Mouse (Mus musculus): ENCODE results near the gene Plxnc1.

The Plxnc1 gene

GRCm38 (mm10) chr10:94947915-94948675 lies 3.5 kb upstream of the Plxnc1 start:
- no peak for DNase-seq (ENCODE audit: low spot score)

GRCm38 (mm10) chr10:94947386-94947785 lies 2.8 kb upstream of the Plxnc1 start:
- DNase-seq (ENCODE audit: low spot score), result no peak

GRCm38 (mm10) chr10:94945206-94945711 lies 624 bp upstream of the Plxnc1 start:
- DNase-seq (ENCODE audit: low spot score), result no peak

- no peak for DNase-seq (ENCODE audit: low spot score)
Observed at GRCm38 (mm10) chr10:94943846-94944690, 567 bp downstream of the Plxnc1 start.

GRCm38 (mm10) chr10:94943401-94943845 lies 1.2 kb downstream of the Plxnc1 start:
- no peak for DNase-seq (ENCODE audit: low spot score)

GRCm38 (mm10) chr10:94942449-94943041 lies 2.1 kb downstream of the Plxnc1 start:
- DNase-seq (ENCODE audit: low spot score), result no peak

- no peak for DNase-seq (ENCODE audit: low spot score)
Observed at GRCm38 (mm10) chr10:94941551-94941950, 3.1 kb downstream of the Plxnc1 start.

- DNase-seq (ENCODE audit: low spot score), result no peak
Observed at GRCm38 (mm10) chr10:94940786-94941185, 3.8 kb downstream of the Plxnc1 start.

GRCm38 (mm10) chr10:94940061-94940460 lies 4.6 kb downstream of the Plxnc1 start:
- DNase-seq (ENCODE audit: low spot score), result no peak

- no peak for DNase-seq (ENCODE audit: low spot score)
Observed at GRCm38 (mm10) chr10:94938899-94939298, 5.7 kb downstream of the Plxnc1 start.

- no peak for DNase-seq (ENCODE audit: low spot score)
Observed at GRCm38 (mm10) chr10:94938320-94938719, 6.3 kb downstream of the Plxnc1 start.

- no peak for DNase-seq (ENCODE audit: low spot score)
Observed at GRCm38 (mm10) chr10:94935270-94935669, 9.4 kb downstream of the Plxnc1 start.

- DNase-seq (ENCODE audit: low spot score), result no peak
Observed at GRCm38 (mm10) chr10:94934151-94934614, 10.5 kb downstream of the Plxnc1 start.

GRCm38 (mm10) chr10:94931961-94932832 lies 12.4 kb downstream of the Plxnc1 start:
- DNase-seq (ENCODE audit: low spot score), result peak; percentile 93

- no peak for DNase-seq (ENCODE audit: low spot score)
Observed at GRCm38 (mm10) chr10:94928164-94928563, 16.5 kb downstream of the Plxnc1 start.

GRCm38 (mm10) chr10:94926297-94926696 lies 18.3 kb downstream of the Plxnc1 start:
- no peak for DNase-seq (ENCODE audit: low spot score)

GRCm38 (mm10) chr10:94924878-94925277 lies 19.8 kb downstream of the Plxnc1 start:
- DNase-seq (ENCODE audit: low spot score), result no peak

- DNase-seq (ENCODE audit: low spot score), result no peak
Observed at GRCm38 (mm10) chr10:94924450-94924849, 20.2 kb downstream of the Plxnc1 start.

- DNase-seq (ENCODE audit: low spot score), result no peak
Observed at GRCm38 (mm10) chr10:94923337-94923762, 21.3 kb downstream of the Plxnc1 start.

GRCm38 (mm10) chr10:94922848-94923247 lies 21.8 kb downstream of the Plxnc1 start:
- DNase-seq (ENCODE audit: low spot score), result no peak

GRCm38 (mm10) chr10:94921751-94922150 lies 22.9 kb downstream of the Plxnc1 start:
- no peak for DNase-seq (ENCODE audit: low spot score)
